Mouse (Mus musculus) heart, adult 8-10 months (tissue): ENCODE measurements around the gene Nsl1. TPM values are rescaled to one million over a fixed set of nuclear protein-coding genes. Genes with fewer than 3 reads are reported as not detected.
A peak's percentile ranks its signal among the peaks of the same experiment; 100 is the strongest.

Source experiments
- DNase-seq: peaks from one replicate; pipeline ENCODE4 v3.0.0; 2022; ENCODE audit warnings: low spot score
- total RNA-seq, 4 experiments: library from RNA; stranded (reverse); gene quantifications; 2 replicates each; pipeline ENCODE4 v1.2.4; 2022

Nsl1 gene
- total RNA-seq, 4 experiments from 2014 or later = 0.19 to 0.79 (median 0.34) TPM

- no peak for DNase-seq
Observed at GRCm38 (mm10) chr1:191054870-191055532, 7.8 kb upstream of the Nsl1 start.

GRCm38 (mm10) chr1:191055533-191055873, 7.3 kb upstream of the Nsl1 start:
- DNase-seq = no peak

GRCm38 (mm10) chr1:191057461-191057860, 5.4 kb upstream of the Nsl1 start:
- DNase-seq = no peak

GRCm38 (mm10) chr1:191062241-191062780, 501 bp upstream of the Nsl1 start:
- DNase-seq = no peak

GRCm38 (mm10) chr1:191063700-191064099, 888 bp downstream of the Nsl1 start:
- DNase-seq = no peak

GRCm38 (mm10) chr1:191064535-191064934, 1.7 kb downstream of the Nsl1 start:
- DNase-seq = no peak

DNA sequence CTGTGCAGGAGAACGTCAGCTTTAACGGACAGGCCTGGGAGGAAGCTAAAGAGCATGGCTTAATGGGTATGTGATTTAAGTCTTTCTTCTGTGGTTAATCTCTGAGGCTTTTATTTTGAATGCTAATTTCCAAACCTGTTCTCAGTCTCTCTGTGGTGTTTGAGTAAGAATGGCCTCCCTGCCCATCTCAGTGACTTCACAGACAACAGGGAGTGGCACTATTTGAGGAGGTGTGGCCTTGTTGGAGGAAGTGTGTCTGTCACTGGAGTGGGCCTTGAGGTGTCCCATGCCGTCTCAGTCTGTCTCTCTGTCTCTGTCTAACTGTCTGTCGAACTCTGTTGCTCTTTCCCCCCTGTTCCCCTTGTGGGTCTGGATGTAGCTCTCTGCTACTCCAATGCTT, 2.4 kb downstream of the Nsl1 start:
- no peak for DNase-seq

- no peak for DNase-seq
Observed at GRCm38 (mm10) chr1:191068377-191068776, 5.6 kb downstream of the Nsl1 start.

GRCm38 (mm10) chr1:191070259-191070658, 7.4 kb downstream of the Nsl1 start:
- DNase-seq = no peak

DNA sequence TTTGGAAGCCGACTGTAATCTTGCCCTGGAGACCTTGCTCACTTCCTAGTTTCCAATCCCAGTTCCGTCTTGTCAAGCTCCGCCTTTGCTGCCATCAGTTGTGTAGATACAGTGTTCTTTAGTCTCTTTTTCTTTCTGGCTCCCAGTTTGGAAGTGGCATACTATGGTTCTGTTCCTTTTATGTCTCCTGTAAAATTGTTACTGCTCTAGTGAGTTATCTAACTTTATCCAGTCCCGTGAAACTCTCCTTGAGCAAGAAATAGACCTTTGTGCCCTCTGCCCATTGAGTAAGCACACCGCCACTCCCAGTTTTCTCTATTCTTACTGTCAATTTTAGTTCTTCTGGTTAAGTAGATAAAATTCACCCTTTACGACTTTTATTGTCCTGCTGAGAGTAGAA, 8.8 kb downstream of the Nsl1 start:
- peak; percentile 14 for DNase-seq

DNA sequence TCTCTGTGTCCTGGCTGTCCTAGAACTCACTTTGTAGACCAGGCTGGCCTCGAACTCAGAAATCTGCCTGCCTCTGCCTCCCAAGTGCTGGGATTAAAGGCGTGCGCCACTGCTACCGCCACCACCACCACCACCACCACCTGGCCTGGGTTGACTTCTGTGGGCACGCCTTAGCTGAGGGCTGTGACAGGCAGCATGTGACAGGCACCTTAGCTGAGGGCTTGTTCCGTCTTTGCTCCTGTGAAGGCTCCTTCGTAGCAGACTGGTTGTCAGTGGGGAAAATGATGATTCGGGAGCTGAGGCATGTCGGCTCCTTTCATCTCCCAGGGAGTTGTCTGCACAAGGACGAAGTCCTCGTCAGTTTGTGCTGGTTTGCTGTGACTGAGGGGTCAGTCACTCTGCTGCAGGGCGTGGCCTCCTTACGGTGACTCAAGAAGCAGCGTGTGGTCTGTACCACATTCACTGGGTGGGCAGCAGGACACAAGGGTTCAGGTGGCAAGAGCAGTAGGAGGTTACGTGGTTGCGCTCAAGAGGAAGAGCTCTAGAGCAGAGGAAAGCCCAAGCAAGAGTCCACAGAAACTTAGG, 9.6 kb downstream of the Nsl1 start:
- no peak for DNase-seq

DNA sequence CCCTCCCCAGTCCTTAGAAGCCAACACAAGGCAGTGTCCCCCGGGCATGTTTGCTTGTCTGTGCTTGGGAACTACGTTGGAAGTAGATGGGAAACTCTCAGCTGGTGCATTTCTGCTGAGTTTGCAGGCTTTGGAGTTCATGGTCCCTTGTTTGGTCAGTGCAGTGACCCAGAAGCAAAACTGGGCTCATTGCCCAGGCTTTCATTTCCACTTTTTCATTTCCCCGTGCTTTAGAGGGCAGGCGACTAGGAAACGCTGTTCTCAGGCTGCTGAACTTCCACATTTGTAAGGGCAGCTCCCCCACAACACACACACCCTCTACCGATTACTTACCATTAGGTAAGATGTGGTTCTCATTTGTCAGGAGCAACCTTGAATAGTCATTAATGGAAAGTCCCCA, 10.2 kb downstream of the Nsl1 start:
- peak; percentile 74 for DNase-seq

- no peak for DNase-seq
Observed at GRCm38 (mm10) chr1:191073486-191073885, 10.7 kb downstream of the Nsl1 start.

DNA sequence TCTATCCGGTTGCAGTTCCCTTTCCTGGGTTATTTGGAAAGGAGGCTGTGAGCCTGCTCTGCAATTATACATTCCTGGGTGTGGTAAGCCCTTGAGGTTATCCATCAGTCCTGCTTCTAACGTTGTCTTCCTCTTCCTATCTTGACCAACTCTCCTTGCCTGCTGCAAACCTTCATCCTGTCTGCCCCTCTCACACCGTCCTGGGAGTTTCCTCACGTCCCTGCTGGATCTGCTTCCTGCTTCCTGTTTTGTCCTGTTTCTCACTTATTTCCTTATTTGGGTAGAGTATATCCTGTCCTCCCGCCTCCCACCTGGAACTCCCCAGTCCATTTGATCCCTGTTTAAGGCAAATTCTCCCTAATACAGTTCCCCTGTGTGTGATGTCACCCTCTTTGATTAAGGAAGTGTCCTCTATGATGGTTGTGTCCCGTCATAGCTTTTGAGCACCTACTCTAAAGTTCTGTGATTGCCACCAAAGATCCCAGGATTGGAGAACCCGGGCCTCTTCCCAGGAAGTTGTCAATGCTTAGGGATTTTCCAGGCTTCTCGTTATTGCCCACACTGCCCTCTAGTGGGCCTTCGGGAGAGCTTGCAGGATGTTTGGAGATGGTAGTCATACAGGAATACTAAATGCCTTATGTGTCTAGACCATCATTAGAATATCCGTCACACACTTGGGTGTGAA, 12.5 kb downstream of the Nsl1 start:
- peak; percentile 80 for DNase-seq

- DNase-seq = no peak
Observed at GRCm38 (mm10) chr1:191083230-191083629, 20.4 kb downstream of the Nsl1 start.

DNA sequence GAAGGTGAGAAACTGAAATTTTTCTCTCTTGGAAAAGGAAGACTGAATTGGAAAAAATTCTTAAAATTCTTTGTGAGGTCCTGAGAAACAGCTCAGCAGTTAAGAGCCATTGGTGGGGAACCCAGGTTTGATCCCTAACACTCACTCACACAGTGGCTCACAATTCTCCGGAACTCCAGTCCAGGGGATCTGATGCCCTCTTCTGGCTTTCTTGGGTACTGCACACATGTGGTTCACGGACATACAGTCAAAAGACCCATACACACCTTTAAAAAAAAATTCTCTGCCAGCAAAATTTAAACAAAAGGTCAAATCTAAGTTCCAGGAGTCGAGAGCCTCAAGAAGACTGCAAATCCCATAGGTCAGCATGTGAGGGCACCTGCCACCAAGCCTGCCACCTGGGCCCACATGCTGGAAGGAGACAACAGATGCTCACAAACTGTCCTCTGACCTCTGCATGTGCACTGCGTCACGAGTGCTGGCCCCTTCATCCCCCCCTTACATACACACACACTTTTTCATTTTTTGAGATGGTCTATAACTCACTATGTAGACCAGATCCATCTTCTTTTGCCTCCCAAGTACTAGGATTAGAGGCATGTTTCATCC, 22.2 kb downstream of the Nsl1 start:
- no peak for DNase-seq

- no peak for DNase-seq
Observed at GRCm38 (mm10) chr1:191085597-191085996, 22.8 kb downstream of the Nsl1 start.

- DNase-seq = no peak
Observed at GRCm38 (mm10) chr1:191086304-191086878, 23.6 kb downstream of the Nsl1 start.

- DNase-seq = no peak
Observed at GRCm38 (mm10) chr1:191086960-191087359, 24.1 kb downstream of the Nsl1 start.

- DNase-seq = no peak
Observed at GRCm38 (mm10) chr1:191087955-191088354, 25.1 kb downstream of the Nsl1 start.

GRCm38 (mm10) chr1:191089355-191089754, 26.5 kb downstream of the Nsl1 start:
- DNase-seq = no peak

- no peak for DNase-seq
Observed at GRCm38 (mm10) chr1:191092050-191092449, 29.2 kb downstream of the Nsl1 start.
